Mouse (Mus musculus) midbrain, embryonic 16.5 days (tissue): ENCODE data around the gene Efna4. TPM values are rescaled to one million over a fixed set of nuclear protein-coding genes. Genes with fewer than 3 reads are reported as not detected.

Experiments
- ATAC-seq: fragments of 200-750 bp; cut with Nextera tagmentation; 2 replicates; pipeline ENCODE4 v1.8.0; 2017; ENCODE audit warnings: moderate TSS enrichment
- H3K27ac ChIP-seq: fragments of 300-500 bp; sonication (generic); 2 replicates; pipeline ENCODE4 v1.5.1; 2014; ENCODE audit warnings: mild to moderate bottlenecking, low read length, mixed read lengths
- H3K27me3 ChIP-seq: fragments of 300-500 bp; sonication (generic); 2 replicates; pipeline ENCODE4 v1.6.1; 2014; ENCODE audit warnings: low read depth, low read length, mixed read lengths; ENCODE audit not compliant: control insufficient read depth, insufficient read depth
- H3K36me3 ChIP-seq: fragments of 300-500 bp; sonication (generic); 2 replicates; pipeline ENCODE4 v1.6.1; 2014; ENCODE audit warnings: mild to moderate bottlenecking, low read length, moderate library complexity, mixed read lengths; ENCODE audit not compliant: control insufficient read depth, insufficient read depth
- H3K4me1 ChIP-seq: fragments of 300-500 bp; sonication (generic); 2 replicates; pipeline ENCODE4 v1.6.1; 2014; ENCODE audit warnings: mild to moderate bottlenecking, low read length, mixed read lengths; ENCODE audit not compliant: control insufficient read depth, insufficient read depth
- H3K4me2 ChIP-seq: fragments of 300-500 bp; sonication (generic); 2 replicates; pipeline ENCODE4 v1.6.1; 2014; ENCODE audit warnings: mild to moderate bottlenecking, low read length, mixed read lengths
- H3K4me3 ChIP-seq: fragments of 300-500 bp; sonication (generic); 2 replicates; pipeline ENCODE4 v1.5.1; 2014; ENCODE audit warnings: low read depth, mild to moderate bottlenecking, low read length, moderate library complexity, mixed read lengths
- H3K9ac ChIP-seq: fragments of 300-500 bp; sonication (generic); 2 replicates; pipeline ENCODE4 v1.6.1; 2014; ENCODE audit warnings: low read depth, low read length, mixed read lengths
- H3K9me3 ChIP-seq: fragments of 300-500 bp; sonication (generic); replicated peaks from 2 replicates; pipeline ENCODE4 v1.6.1; 2014; ENCODE audit warnings: mild to moderate bottlenecking, low read length, mixed read lengths; ENCODE audit not compliant: control insufficient read depth, poor library complexity, severe bottlenecking
- WGBS: fragments of 180-500 bp; shearing (Covaris S2); extraction: QIAGEN DNeasy Blood & Tissue Kit; methylation state at CpG from one replicate; pipeline ENCODE4 v1.1.7; 2014; 5-methylcytosine and 5-hydroxymethylcytosine counted together
- polyA plus RNA-seq: library from polyadenylated mRNA; unstranded; fragments of >200 nt; fragmentation: Nextera tagmentation; extraction: Ambion mirVana; gene quantifications from 2 replicates; pipeline ENCODE4 v1.2.1, GENCODE M21; 2015

Gene Efna4
- polyA plus RNA-seq, 1 experiment from 2014 or later: 3.7 TPM

DNA sequence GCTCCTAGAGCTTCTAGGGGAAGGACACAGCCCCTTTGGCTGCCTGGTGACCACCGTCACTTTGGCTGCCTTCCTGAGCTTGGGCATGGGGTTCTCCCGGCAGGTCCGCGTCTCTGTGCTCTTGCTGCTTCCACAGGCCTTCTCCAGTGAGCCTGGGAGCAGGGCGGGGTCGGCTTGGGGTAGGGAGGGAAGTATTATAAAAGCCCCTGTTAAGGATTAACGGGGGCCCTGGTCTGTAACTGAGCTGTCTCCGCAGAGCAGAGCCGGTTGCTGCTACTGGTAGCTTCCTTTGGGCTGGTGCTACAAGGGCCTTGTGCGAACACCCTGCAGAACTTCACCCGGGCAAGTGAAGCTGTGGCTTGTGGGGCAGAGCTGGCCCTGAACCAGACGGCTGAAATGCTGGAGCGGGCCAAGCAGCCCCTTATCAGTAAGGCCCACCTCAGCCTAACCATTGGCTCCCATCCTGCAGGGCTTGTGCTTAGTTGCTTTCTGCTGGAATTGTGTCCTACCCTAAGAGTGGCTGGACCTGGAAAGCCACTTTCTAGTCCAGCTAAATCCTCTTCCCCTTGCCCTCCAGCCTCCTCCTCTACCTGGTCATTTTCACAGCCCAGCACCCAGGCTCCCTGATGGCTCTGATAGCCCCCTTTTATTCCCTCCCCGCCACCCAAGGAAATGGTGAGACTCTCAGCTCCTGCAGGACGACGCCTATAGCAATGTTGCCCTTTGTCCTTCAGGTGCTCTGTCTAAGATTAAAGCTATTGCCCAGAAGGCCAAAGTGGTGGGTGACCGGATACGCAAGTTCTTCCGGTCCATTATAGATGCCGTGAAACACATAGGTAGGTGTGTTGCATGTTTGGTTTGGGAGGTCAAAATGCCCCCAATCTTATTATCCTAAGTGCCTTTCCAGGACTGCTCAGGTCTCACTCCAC is 27.9 kb upstream of the Efna4 start:
- Histone ChIP-seq H3K27me3 (no peaks in the 10 kb centered on the region), H3K4me3 (no peak overlapping the region), H3K27ac (no peak overlapping the region), H3K36me3 (no peaks in the 10 kb centered on the region), H3K4me2 (no peak overlapping the region), H3K4me1 (no peaks in the 10 kb centered on the region), H3K9me3 (no peaks in the 10 kb centered on the region), H3K9ac (no peak overlapping the region)
- no peak for ATAC-seq
- 77% methylated on average over 20 of the region's 20 CpGs for WGBS

DNA sequence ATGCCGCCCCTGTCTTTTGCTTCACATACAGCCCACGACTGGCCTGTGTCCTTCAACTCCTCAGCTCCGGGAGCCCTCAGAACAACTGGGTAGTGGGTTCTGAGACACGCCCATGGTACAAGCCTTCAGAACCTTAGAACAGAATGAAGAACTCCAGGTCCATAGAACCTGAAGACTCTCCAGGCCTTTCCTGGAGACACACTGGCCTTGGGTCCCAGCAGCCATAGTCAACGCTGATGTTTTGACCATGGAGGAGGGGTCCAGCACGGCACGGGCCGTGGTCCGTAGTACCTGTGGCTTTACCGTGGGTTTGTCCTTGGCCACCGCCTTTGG is 27.3 kb upstream of the Efna4 start, which contains the start of gene Dcst1:
Dcst1 (minus strand) TSS at position 101 of the 333 bp plus-strand sequence.
- Histone ChIP-seq H3K27me3 (no peaks in the 10 kb centered on the region), H3K4me2 (no peak within 1 kb of the TSS), H3K4me1 (no peaks in the 10 kb centered on the region), H3K9me3 (no peaks in the 10 kb centered on the region), H3K27ac (no peak within 1 kb of the TSS), H3K4me3 (no peak within 1 kb of the TSS), H3K36me3 (no peaks in the 10 kb centered on the region), H3K9ac (no peak within 1 kb of the TSS)
- ATAC-seq: no peak
- 79% methylated on average over 11 of the region's 11 CpGs for WGBS

DNA sequence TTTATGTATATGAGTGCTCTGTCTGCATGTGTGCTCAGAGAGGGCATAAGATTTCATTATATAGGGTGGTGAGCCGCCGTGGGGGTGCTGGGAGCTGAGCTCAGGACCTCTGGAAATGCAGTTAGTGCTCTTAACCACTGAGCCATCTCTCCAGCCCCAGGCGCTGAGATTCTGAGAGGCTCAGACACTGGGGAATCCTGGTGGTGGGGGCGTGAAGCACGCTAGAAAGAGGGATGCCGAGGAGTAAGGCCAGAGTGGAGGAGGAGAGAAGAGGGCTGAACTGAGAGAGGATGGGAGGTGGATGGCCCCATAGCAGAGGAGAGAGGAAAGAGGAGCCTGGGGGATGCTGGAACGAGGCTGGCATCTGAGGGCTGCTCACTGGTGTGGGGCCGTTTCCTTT is 26.8 kb upstream of the Efna4 start:
- Histone ChIP-seq H3K4me3 (no peak overlapping the region), H3K27me3 (no peaks in the 10 kb centered on the region), H3K4me1 (no peaks in the 10 kb centered on the region), H3K36me3 (no peaks in the 10 kb centered on the region), H3K9me3 (no peaks in the 10 kb centered on the region), H3K27ac (no peak overlapping the region), H3K9ac (no peak overlapping the region), H3K4me2 (no peak overlapping the region)
- 47% methylated on average over 8 of the region's 8 CpGs for WGBS
- ATAC-seq: no peak

DNA sequence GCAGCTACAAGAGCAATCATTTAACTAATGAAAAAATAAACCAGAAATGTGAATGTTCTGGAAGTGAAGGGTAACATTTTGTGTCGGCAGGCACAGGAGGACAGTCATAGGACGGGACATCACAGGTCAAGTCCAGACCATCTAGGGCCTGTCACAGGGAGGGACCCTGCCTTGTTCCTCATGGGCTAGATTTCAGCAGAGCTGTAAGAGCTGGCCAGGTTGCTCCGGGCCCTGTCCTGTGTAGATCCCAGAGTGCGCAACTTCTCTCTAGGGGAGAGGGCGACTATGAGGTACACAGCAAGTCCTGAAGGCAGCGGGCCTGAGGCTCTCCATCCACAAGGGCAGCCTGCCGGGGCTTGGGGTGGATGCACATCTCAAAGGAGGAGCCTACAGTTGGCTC is 23.8 kb upstream of the Efna4 start, which contains the start of gene Dcst2:
Dcst2 (plus strand) TSS at position 301 of the 400 bp plus-strand sequence.
- no peak within 1 kb of the TSS for H3K4me3 ChIP-seq
- no peaks in the 10 kb centered on the region for H3K4me1 ChIP-seq
- H3K9ac ChIP-seq: no peak within 1 kb of the TSS
- ATAC-seq: no peak
- WGBS: 86% methylated on average over 7 of the region's 7 CpGs
- no peaks in the 10 kb centered on the region for H3K9me3 ChIP-seq
- H3K4me2 ChIP-seq: no peak within 1 kb of the TSS
- no peak within 1 kb of the TSS for H3K27ac ChIP-seq
- H3K36me3 ChIP-seq: no peaks in the 10 kb centered on the region
- H3K27me3 ChIP-seq: no peaks in the 10 kb centered on the region

DNA sequence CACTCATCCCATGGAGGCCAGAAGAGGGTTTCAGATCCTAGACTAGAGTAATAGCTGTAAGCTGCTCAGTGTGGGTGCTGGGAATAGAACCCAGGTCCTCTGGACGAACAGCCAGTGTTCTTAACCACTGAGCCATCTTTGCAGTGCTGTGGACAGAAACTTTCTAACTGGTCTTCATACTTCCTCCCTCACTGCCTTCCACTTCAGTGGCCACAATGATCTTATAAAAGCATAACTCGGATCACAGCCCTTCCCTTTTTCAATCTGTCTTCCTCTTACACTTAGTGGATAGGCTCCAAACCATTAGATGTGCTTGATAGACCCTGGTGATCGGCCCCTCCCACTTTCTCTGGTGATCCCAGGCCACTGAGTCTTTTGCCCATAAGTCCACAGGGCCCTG is 22.4 kb upstream of the Efna4 start:
- no peak overlapping the region for H3K4me2 ChIP-seq
- H3K27ac ChIP-seq: no peak overlapping the region
- WGBS: 81% methylated on average over 3 of the region's 3 CpGs
- H3K4me3 ChIP-seq: no peak overlapping the region
- no peaks in the 10 kb centered on the region for H3K36me3 ChIP-seq
- no peaks in the 10 kb centered on the region for H3K27me3 ChIP-seq
- ATAC-seq: no peak
- no peaks in the 10 kb centered on the region for H3K9me3 ChIP-seq
- no peaks in the 10 kb centered on the region for H3K4me1 ChIP-seq
- H3K9ac ChIP-seq: no peak overlapping the region

DNA sequence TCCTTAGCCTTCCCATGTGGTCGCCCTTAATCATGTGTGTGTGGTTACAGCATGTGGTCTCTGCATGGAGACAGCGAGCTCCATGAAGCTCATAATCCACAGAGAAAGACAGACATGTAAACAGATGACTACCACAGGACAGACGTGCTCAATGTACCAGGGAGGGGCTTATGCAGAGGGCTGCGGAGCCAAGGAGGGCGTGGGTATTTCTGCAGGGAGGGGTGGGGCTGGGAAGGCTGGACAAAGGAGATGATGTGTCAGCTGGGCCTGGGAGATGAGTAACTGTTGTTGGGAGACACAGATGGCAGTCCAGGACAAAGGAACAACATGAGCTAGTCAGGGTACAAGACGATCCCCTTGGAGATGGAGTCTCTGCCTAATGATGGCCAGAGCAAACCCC is 21.8 kb upstream of the Efna4 start:
- Histone ChIP-seq H3K27ac (no peak overlapping the region), H3K4me2 (no peak overlapping the region), H3K36me3 (no peaks in the 10 kb centered on the region), H3K9ac (no peak overlapping the region), H3K9me3 (no peaks in the 10 kb centered on the region), H3K4me3 (no peak overlapping the region), H3K27me3 (no peaks in the 10 kb centered on the region), H3K4me1 (no peaks in the 10 kb centered on the region)
- ATAC-seq: no peak
- 69% methylated on average over 6 of the region's 6 CpGs for WGBS

DNA sequence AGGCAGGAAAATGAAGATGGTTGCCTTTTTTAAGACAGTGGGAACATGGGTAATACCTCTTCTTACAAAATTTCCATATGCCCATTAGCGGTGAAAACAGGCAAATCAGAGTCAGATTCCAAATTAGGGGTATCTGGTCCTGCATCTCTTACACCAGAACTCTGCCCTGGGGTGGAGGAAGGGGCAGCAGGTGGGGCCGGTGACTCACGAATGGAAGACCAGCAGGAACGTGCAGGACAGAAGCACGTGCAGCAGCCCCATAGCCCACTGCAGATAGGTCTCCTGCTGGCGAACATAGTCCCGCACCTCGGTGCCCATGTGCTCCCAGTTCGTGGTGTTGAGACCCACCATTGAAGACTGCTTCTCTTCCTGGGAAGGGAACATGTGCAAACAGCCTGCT is 18.2 kb upstream of the Efna4 start:
- WGBS: 73% methylated on average over 9 of the region's 9 CpGs

DNA sequence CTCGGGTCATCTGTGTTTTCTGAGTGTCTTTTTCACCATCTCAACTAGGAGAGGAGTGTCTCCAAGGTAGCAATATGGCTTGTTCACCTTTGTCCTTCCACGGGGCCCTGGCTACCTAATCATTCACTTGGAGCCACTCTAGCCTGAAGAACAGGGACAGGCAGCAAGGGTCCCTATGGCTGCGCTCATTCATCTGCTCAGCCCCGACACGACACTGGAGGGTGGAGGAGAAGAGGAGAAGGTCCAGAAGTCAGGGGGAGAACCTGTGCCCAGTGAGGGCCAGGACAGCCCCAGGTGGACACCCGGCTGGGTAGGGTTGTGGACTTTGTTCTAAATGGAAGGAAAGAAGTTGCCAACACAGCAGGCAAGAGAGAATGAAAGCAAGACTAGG is 17.7 kb upstream of the Efna4 start:
- no peaks in the 10 kb centered on the region for H3K36me3 ChIP-seq
- no peak overlapping the region for H3K4me2 ChIP-seq
- H3K4me1 ChIP-seq: peaks cover 6% of the 10 kb centered on the region; the same call in 1 of the 2 replicates
- H3K27ac ChIP-seq: no peak overlapping the region
- peaks cover 3% of the 10 kb centered on the region; the same call in 1 of the 2 replicates for H3K27me3 ChIP-seq
- H3K9ac ChIP-seq: no peak overlapping the region
- ATAC-seq: no peak
- no peak overlapping the region for H3K4me3 ChIP-seq
- WGBS: 82% methylated on average over 6 of the region's 6 CpGs
- H3K9me3 ChIP-seq: no peaks in the 10 kb centered on the region

More for the DNA sequence above, 18.2 kb upstream of the Efna4 start:
- H3K4me3 ChIP-seq: no peak overlapping the region
- H3K9me3 ChIP-seq: no peaks in the 10 kb centered on the region
- no peak for ATAC-seq
- no peaks in the 10 kb centered on the region for H3K36me3 ChIP-seq
- H3K4me1 ChIP-seq: 0 out of 2 replicates have a peak, but pooled peaks cover 3% of the 10 kb centered on the region
- H3K27me3 ChIP-seq: peaks cover 3% of the 10 kb centered on the region; the same call in 1 of the 2 replicates
- no peak overlapping the region for H3K9ac ChIP-seq
- H3K4me2 ChIP-seq: no peak overlapping the region
- H3K27ac ChIP-seq: no peak overlapping the region

DNA sequence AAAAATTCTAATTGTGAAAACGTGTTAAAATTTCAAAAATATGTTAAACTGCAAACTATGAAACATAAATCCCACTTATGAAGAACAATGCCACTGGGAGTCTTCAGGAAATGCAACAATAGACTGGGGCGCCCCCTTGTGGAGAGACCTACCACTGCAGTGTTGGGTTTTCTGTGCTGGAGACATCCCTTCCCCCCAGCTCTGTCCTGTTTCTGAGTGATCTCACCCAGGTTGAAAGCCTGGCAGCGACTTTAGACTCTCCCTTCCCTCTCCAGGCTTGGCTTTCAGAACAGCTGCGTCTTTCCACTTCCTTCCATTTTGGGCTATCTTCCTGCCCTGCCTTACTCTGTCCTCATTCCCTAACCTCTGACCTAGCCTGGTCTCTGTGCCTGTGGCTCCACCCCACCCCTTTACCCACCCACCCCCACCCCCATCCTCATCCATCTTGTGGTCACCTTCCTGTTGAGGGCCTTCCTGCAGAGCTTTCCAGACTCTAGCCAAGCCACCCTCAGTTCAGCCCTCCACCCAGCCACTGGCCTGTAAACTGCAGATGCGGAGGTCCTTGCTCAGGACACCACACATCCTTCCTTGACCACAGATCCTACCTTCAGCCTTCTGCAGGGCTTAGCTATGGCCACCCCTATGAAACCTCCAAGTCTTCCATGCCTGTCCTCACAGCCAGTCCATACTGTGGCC is 17.1 kb upstream of the Efna4 start:
- Histone ChIP-seq H3K9me3 (no peaks in the 10 kb centered on the region), H3K27me3 (peaks cover 3% of the 10 kb centered on the region; the same call in 1 of the 2 replicates), H3K4me1 (peaks cover 8% of the 10 kb centered on the region; the same call in 1 of the 2 replicates), H3K9ac (no peak overlapping the region), H3K36me3 (no peaks in the 10 kb centered on the region), H3K27ac (no peak overlapping the region), H3K4me3 (no peak overlapping the region), H3K4me2 (no peak overlapping the region)
- WGBS: 20% methylated on average over 5 of the region's 5 CpGs
- no peak for ATAC-seq
